Mouse (Mus musculus) hindbrain, embryonic 11.5 days (tissue): ENCODE data around the gene Gm49395. TPM values are rescaled to one million over a fixed set of nuclear protein-coding genes. Genes with fewer than 3 reads are reported as not detected.

Experiments
- ATAC-seq: fragments of 200-750 bp; cut with Nextera tagmentation; 2 replicates; pipeline ENCODE4 v1.8.0; 2017; ENCODE audit warnings: mild to moderate bottlenecking, moderate TSS enrichment, moderate library complexity; ENCODE audit not compliant: low FRiP score
- DNase-seq: peaks from one replicate; pipeline ENCODE4 v3.0.0-alpha.2; 2015; ENCODE audit warnings: low spot score
- H3K27ac ChIP-seq: fragments of 300-500 bp; sonication (generic); 2 replicates; pipeline ENCODE4 v1.5.1; 2014; ENCODE audit warnings: mild to moderate bottlenecking, low read depth, low read length
- H3K27me3 ChIP-seq: fragments of 300-500 bp; sonication (generic); 2 replicates; pipeline ENCODE4 v1.6.1; 2014; ENCODE audit warnings: mild to moderate bottlenecking, low read length, moderate library complexity, mixed read lengths; ENCODE audit not compliant: control insufficient read depth, insufficient read depth
- H3K36me3 ChIP-seq: fragments of 300-500 bp; sonication (generic); 2 replicates; pipeline ENCODE4 v1.6.1; 2014; ENCODE audit warnings: mild to moderate bottlenecking, low read length, moderate library complexity, mixed read lengths; ENCODE audit not compliant: control insufficient read depth, insufficient read depth
- H3K4me1 ChIP-seq: fragments of 300-500 bp; sonication (generic); replicated peaks from 2 replicates; pipeline ENCODE4 v1.6.1; 2014; ENCODE audit warnings: low read length, mixed read lengths; ENCODE audit not compliant: control insufficient read depth, insufficient read depth
- H3K4me2 ChIP-seq: fragments of 300-500 bp; sonication (generic); replicated peaks from 2 replicates; pipeline ENCODE4 v1.6.1; 2014; ENCODE audit warnings: mild to moderate bottlenecking, low read depth, low read length
- H3K4me3 ChIP-seq: fragments of 300-500 bp; sonication (generic); 2 replicates; pipeline ENCODE4 v1.5.1; 2014; ENCODE audit warnings: low read depth, low read length
- H3K9ac ChIP-seq: fragments of 300-500 bp; sonication (generic); 2 replicates; pipeline ENCODE4 v1.6.1; 2014; ENCODE audit warnings: low read depth, low read length
- H3K9me3 ChIP-seq: fragments of 300-500 bp; sonication (generic); 2 replicates; pipeline ENCODE4 v1.6.1; 2016; ENCODE audit warnings: low read length; ENCODE audit not compliant: control insufficient read depth
- WGBS: fragments of 180-500 bp; shearing (Covaris S2); extraction: QIAGEN DNeasy Blood & Tissue Kit; methylation state at CpG from one replicate; pipeline ENCODE4 v1.1.7; 2014; 5-methylcytosine and 5-hydroxymethylcytosine counted together
- polyA plus RNA-seq: library from polyadenylated mRNA; unstranded; fragments of >200 nt; fragmentation: Nextera tagmentation; extraction: Ambion mirVana; gene quantifications from 2 replicates; pipeline ENCODE4 v1.2.1, GENCODE M21; 2014

Gm49395 gene
- polyA plus RNA-seq = 3.3 and 4.1 TPM in 2 replicates

- Histone ChIP-seq H3K9me3 (no peaks in the 10 kb centered on the region), H3K36me3 (no peaks in the 10 kb centered on the region), H3K4me3 (peak within 1 kb of the TSS; percentile 48), H3K9ac (peak within 1 kb of the TSS; percentile 34), H3K27me3 (peaks cover 16% of the 10 kb centered on the region), H3K4me2 (peak within 1 kb of the TSS; percentile 85), H3K4me1 (no peaks in the 10 kb centered on the region; the same call in 1 of the 2 replicates), H3K27ac (peak within 1 kb of the TSS; percentile 17; the same call in 1 of the 2 replicates)
- ATAC-seq (peak; percentile 82), DNase-seq (peak; percentile 74)
- 0% methylated on average over 39 of the region's 39 CpGs for WGBS
Measured at GRCm38 (mm10) chr13:115101355-115102191, at the start of gene Gm49395, which contains the start of gene Itga1. Gene Gm49395, minus strand, starts transcription at chr13:115101921. Gene Itga1, minus strand, starts transcription at chr13:115101964.

GRCm38 (mm10) chr13:115150602-115151001 is 48.9 kb upstream of the Gm49395 start:
- Histone ChIP-seq H3K4me2 (no peak overlapping the region), H3K9ac (no peak overlapping the region), H3K36me3 (no peaks in the 10 kb centered on the region), H3K27ac (no peak overlapping the region), H3K9me3 (no peaks in the 10 kb centered on the region), H3K4me3 (no peak overlapping the region), H3K27me3 (no peaks in the 10 kb centered on the region), H3K4me1 (no peaks in the 10 kb centered on the region)
- WGBS = 91% methylated on average over 1 of the region's 1 CpGs
- ATAC-seq (no peak), DNase-seq (no peak)

- H3K27me3 ChIP-seq = no peaks in the 10 kb centered on the region
- DNase-seq = no peak
- no peaks in the 10 kb centered on the region for H3K4me1 ChIP-seq
- no peak overlapping the region for H3K4me2 ChIP-seq
- WGBS = 88% methylated on average over 6 of the region's 6 CpGs
- no peak overlapping the region for H3K9ac ChIP-seq
- no peak overlapping the region for H3K27ac ChIP-seq
- H3K9me3 ChIP-seq = no peaks in the 10 kb centered on the region
- H3K4me3 ChIP-seq = no peak overlapping the region
- no peak for ATAC-seq
- H3K36me3 ChIP-seq = no peaks in the 10 kb centered on the region
Measured at GRCm38 (mm10) chr13:115149849-115150248, 48.1 kb upstream of the Gm49395 start.

GRCm38 (mm10) chr13:115143575-115143974 is 41.9 kb upstream of the Gm49395 start:
- no peak overlapping the region for H3K4me2 ChIP-seq
- H3K27ac ChIP-seq = no peak overlapping the region
- H3K9me3 ChIP-seq = no peaks in the 10 kb centered on the region
- no peaks in the 10 kb centered on the region for H3K4me1 ChIP-seq
- ATAC-seq = no peak
- no peaks in the 10 kb centered on the region for H3K27me3 ChIP-seq
- H3K36me3 ChIP-seq = no peaks in the 10 kb centered on the region
- H3K4me3 ChIP-seq = no peak overlapping the region
- H3K9ac ChIP-seq = no peak overlapping the region
- no peak for DNase-seq
- 90% methylated on average over 2 of the region's 2 CpGs for WGBS

- Histone ChIP-seq H3K27me3 (no peaks in the 10 kb centered on the region), H3K27ac (no peak overlapping the region), H3K4me3 (no peak overlapping the region), H3K4me1 (no peaks in the 10 kb centered on the region), H3K4me2 (no peak overlapping the region), H3K9ac (no peak overlapping the region), H3K36me3 (no peaks in the 10 kb centered on the region), H3K9me3 (no peaks in the 10 kb centered on the region)
- no peak for DNase-seq
- ATAC-seq = no peak
- WGBS = 86% methylated on average over 3 of the region's 3 CpGs
Measured at GRCm38 (mm10) chr13:115142066-115142465, 40.3 kb upstream of the Gm49395 start.

GRCm38 (mm10) chr13:115138513-115138912 is 36.8 kb upstream of the Gm49395 start:
- no peak overlapping the region for H3K4me2 ChIP-seq
- H3K36me3 ChIP-seq = no peaks in the 10 kb centered on the region
- H3K27me3 ChIP-seq = no peaks in the 10 kb centered on the region
- DNase-seq (no peak), ATAC-seq (no peak)
- WGBS = 89% methylated on average over 7 of the region's 7 CpGs
- H3K27ac ChIP-seq = no peak overlapping the region
- no peaks in the 10 kb centered on the region for H3K4me1 ChIP-seq
- H3K9me3 ChIP-seq = no peaks in the 10 kb centered on the region
- H3K9ac ChIP-seq = no peak overlapping the region
- no peak overlapping the region for H3K4me3 ChIP-seq

GRCm38 (mm10) chr13:115136761-115137160 is 35.0 kb upstream of the Gm49395 start:
- DNase-seq (no peak), ATAC-seq (no peak)
- 87% methylated on average over 3 of the region's 3 CpGs for WGBS
- Histone ChIP-seq H3K9ac (no peak overlapping the region), H3K36me3 (no peaks in the 10 kb centered on the region), H3K4me2 (no peak overlapping the region), H3K4me1 (no peaks in the 10 kb centered on the region), H3K4me3 (no peak overlapping the region), H3K27ac (no peak overlapping the region), H3K9me3 (no peaks in the 10 kb centered on the region), H3K27me3 (no peaks in the 10 kb centered on the region)

GRCm38 (mm10) chr13:115132435-115132834 is 30.7 kb upstream of the Gm49395 start:
- no peak overlapping the region for H3K9ac ChIP-seq
- no peaks in the 10 kb centered on the region for H3K36me3 ChIP-seq
- H3K9me3 ChIP-seq = no peaks in the 10 kb centered on the region
- ATAC-seq = no peak
- H3K4me1 ChIP-seq = no peaks in the 10 kb centered on the region
- H3K27ac ChIP-seq = no peak overlapping the region
- no peak overlapping the region for H3K4me2 ChIP-seq
- no peak overlapping the region for H3K4me3 ChIP-seq
- 31% methylated on average over 5 of the region's 5 CpGs for WGBS
- no peaks in the 10 kb centered on the region for H3K27me3 ChIP-seq
- no peak for DNase-seq

GRCm38 (mm10) chr13:115131381-115131780 is 29.7 kb upstream of the Gm49395 start:
- H3K27ac ChIP-seq = no peak overlapping the region
- no peak overlapping the region for H3K9ac ChIP-seq
- 71% methylated on average over 3 of the region's 3 CpGs for WGBS
- H3K4me2 ChIP-seq = no peak overlapping the region
- H3K9me3 ChIP-seq = no peaks in the 10 kb centered on the region
- H3K27me3 ChIP-seq = no peaks in the 10 kb centered on the region
- H3K4me3 ChIP-seq = no peak overlapping the region
- DNase-seq = no peak
- ATAC-seq = no peak
- no peaks in the 10 kb centered on the region for H3K4me1 ChIP-seq
- H3K36me3 ChIP-seq = no peaks in the 10 kb centered on the region
